Mouse (Mus musculus) kidney, postnatal 0 days (tissue): ENCODE measurements at regions not wholly inside any gene's neighbourhood (a gene's known extent, or its start where the extent isn't known, plus 50 kb on each side); places are given as distances from the start of the nearest gene placed in this dataset.
A peak's percentile ranks its signal among the peaks of the same experiment; 100 is the strongest.

Source experiments
- ATAC-seq: fragments of 200-750 bp; cut with Nextera tagmentation; replicated peaks from 2 replicates; pipeline ENCODE4 v1.8.0; 2017; ENCODE audit warnings: low read depth, moderate number of reproducible peaks, moderate TSS enrichment, moderate library complexity; ENCODE audit not compliant: low FRiP score
- DNase-seq: peaks from one replicate; pipeline ENCODE4 v3.0.0-alpha.2; 2016; ENCODE audit warnings: low spot score
- H3K27ac ChIP-seq: fragments of 300-500 bp; sonication (generic); 2 replicates; pipeline ENCODE4 v1.5.1; 2014; ENCODE audit warnings: mild to moderate bottlenecking
- H3K27me3 ChIP-seq: fragments of 300-500 bp; sonication (generic); 2 replicates; pipeline ENCODE4 v1.6.1; 2014; ENCODE audit warnings: low read length, mixed read lengths; ENCODE audit not compliant: insufficient read depth
- H3K36me3 ChIP-seq: fragments of 300-500 bp; sonication (generic); 2 replicates; pipeline ENCODE4 v1.6.1; 2014; ENCODE audit warnings: low read length, mixed read lengths; ENCODE audit not compliant: insufficient read depth
- H3K4me1 ChIP-seq: fragments of 300-500 bp; sonication (generic); replicated peaks from 2 replicates; pipeline ENCODE4 v1.6.1; 2014; ENCODE audit warnings: antibody characterized with exemption, low read length, mixed read lengths; ENCODE audit not compliant: insufficient read depth
- H3K4me2 ChIP-seq: fragments of 300-500 bp; sonication (generic); 2 replicates; pipeline ENCODE4 v1.6.1; 2014; ENCODE audit warnings: mild to moderate bottlenecking, low read length, moderate library complexity, mixed read lengths
- H3K4me3 ChIP-seq: fragments of 300-500 bp; sonication (generic); replicated peaks from 2 replicates; pipeline ENCODE4 v1.5.1; 2014; ENCODE audit warnings: low read depth, low read length
- H3K9ac ChIP-seq: fragments of 300-500 bp; sonication (generic); 2 replicates; pipeline ENCODE4 v1.6.1; 2014; ENCODE audit warnings: low read depth, low read length
- H3K9me3 ChIP-seq: fragments of 300-500 bp; sonication (generic); replicated peaks from 2 replicates; pipeline ENCODE4 v1.6.1; 2016; ENCODE audit warnings: low read length, inconsistent platforms, mixed read lengths
- CTCF ChIP-seq: IDR thresholded peaks from 2 replicates; pipeline ENCODE4 v1.5.1; 2016; ENCODE audit warnings: antibody characterized with exemption, low read depth, mild to moderate bottlenecking, moderate library complexity
- WGBS: fragments of 180-500 bp; shearing (Covaris S2); extraction: QIAGEN DNeasy Blood & Tissue Kit; methylation state at CpG from one replicate; pipeline ENCODE4 v1.1.7; 2014; 5-methylcytosine and 5-hydroxymethylcytosine counted together

DNA sequence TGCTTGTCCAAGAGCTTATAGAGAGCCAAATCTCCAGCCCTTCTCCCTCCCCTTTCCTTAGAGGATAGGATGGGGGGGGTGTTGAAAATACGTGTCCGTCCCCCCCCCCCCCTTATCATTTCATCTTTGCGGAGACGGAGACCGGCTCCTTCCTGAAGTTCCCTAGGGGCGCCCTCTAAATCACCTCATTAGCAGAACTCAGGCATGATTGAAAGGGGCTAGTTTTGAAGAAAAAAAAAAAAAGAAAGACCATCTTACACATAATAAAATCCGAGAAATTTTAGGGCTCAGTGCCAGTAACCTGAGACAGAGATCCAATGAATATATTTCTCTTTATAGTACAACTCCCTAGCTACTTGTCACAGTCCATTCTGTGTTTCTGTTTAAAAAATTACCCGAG is 127.3 kb upstream of the Ptbp2 start:
- H3K4me3 ChIP-seq, result no peak overlapping the region
- no peaks in the 10 kb centered on the region for H3K27me3 ChIP-seq
- 23% methylated on average over 6 of the region's 8 CpGs for WGBS
- H3K27ac ChIP-seq, result no peak overlapping the region
- H3K4me1 ChIP-seq, result no peaks in the 10 kb centered on the region
- peak; percentile 19 for DNase-seq
- H3K9me3 ChIP-seq, result no peaks in the 10 kb centered on the region
- no peak for ATAC-seq
- H3K36me3 ChIP-seq, result no peaks in the 10 kb centered on the region
- no peak overlapping the region for H3K4me2 ChIP-seq
- no peak overlapping the region for H3K9ac ChIP-seq
- no peak for TF ChIP-seq CTCF

DNA sequence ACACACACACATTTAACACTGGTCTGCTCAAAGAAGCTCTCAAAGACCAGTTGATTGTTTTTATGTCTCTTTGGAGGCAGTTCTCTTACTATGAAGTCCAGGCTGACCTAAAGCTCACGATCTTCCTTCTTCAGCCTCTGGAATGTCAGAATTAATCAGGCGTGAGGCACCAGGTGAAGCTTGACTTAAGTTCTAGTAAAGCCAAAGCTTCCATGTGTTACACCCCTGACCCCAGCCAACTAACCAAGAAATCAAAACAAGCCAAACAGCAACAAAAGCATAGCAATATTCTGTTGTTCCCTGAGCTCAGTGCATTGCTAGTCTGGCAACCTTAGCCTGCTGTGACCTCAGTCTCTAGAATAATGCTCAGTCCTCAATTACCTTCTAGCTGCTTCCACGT is 120.0 kb upstream of the Ptbp2 start:
- H3K9ac ChIP-seq, result no peak overlapping the region
- no peak overlapping the region for H3K4me3 ChIP-seq
- H3K4me2 ChIP-seq, result no peak overlapping the region
- DNase-seq (peak; percentile 13), ATAC-seq (no peak)
- H3K27me3 ChIP-seq, result no peaks in the 10 kb centered on the region
- H3K9me3 ChIP-seq, result no peaks in the 10 kb centered on the region
- no peak for TF ChIP-seq CTCF
- H3K36me3 ChIP-seq, result no peaks in the 10 kb centered on the region
- H3K4me1 ChIP-seq, result no peaks in the 10 kb centered on the region
- H3K27ac ChIP-seq, result no peak overlapping the region
- WGBS, result 22% methylated on average over 3 of the region's 3 CpGs

DNA sequence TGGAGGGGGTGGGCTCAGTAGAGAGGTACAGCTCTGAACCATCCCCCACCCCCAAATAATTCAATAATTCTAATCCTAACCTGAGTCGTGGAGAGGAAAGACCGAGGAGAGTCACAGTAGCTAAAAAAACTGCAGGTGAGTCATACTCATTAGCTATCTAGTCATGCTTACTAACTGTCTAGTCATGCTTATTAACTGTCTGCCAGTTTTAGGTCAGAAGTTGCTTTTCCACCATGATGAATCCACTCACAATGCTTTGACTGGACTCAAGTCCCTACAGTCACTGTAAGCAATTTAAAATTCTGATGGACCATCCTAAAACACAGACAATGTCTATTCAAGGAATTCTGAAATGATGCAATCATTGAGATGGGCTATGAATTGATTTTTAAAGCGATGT is 110.9 kb upstream of the Ptbp2 start:
- TF ChIP-seq CTCF, result no peak
- 88% methylated on average over 3 of the region's 3 CpGs for WGBS
- Histone ChIP-seq H3K27ac (no peak overlapping the region), H3K4me2 (no peak overlapping the region), H3K9ac (no peak overlapping the region), H3K9me3 (no peaks in the 10 kb centered on the region), H3K4me1 (0 out of 2 replicates have a peak, but pooled peaks cover 7% of the 10 kb centered on the region), H3K36me3 (no peaks in the 10 kb centered on the region), H3K27me3 (no peaks in the 10 kb centered on the region), H3K4me3 (no peak overlapping the region)
- ATAC-seq (no peak), DNase-seq (no peak)

DNA sequence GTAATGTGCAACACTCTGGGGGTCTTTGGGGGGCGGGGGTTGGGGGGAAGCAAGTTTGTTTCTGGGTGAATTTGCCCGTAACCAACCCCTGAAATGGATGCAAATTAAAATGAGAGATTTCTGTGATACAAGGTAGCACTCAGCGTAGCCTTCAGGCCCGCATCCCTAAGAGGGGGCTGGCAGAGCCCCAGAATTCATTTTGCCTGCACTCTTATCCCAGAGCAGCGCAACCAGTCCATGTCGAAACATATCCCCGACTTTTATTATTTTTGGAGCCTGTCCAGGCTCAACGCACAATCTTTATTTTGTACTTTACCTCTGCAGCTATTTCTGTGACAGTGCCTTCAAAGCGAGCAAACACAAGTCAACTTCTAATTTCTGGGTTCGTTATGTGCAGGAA is 109.8 kb upstream of the Ptbp2 start:
- ATAC-seq (no peak), DNase-seq (peak; percentile 11)
- H3K4me3 ChIP-seq, result no peak overlapping the region; the same call in 1 of the 2 replicates
- WGBS, result 30% methylated on average over 10 of the region's 10 CpGs
- no peaks in the 10 kb centered on the region for H3K36me3 ChIP-seq
- no peak for TF ChIP-seq CTCF
- no peaks in the 10 kb centered on the region for H3K9me3 ChIP-seq
- H3K27me3 ChIP-seq, result no peaks in the 10 kb centered on the region
- 0 out of 2 replicates have a peak, but pooled peaks cover 7% of the 10 kb centered on the region for H3K4me1 ChIP-seq
- no peak overlapping the region for H3K9ac ChIP-seq
- H3K27ac ChIP-seq, result no peak overlapping the region
- peak overlapping the region; percentile 47 for H3K4me2 ChIP-seq

DNA sequence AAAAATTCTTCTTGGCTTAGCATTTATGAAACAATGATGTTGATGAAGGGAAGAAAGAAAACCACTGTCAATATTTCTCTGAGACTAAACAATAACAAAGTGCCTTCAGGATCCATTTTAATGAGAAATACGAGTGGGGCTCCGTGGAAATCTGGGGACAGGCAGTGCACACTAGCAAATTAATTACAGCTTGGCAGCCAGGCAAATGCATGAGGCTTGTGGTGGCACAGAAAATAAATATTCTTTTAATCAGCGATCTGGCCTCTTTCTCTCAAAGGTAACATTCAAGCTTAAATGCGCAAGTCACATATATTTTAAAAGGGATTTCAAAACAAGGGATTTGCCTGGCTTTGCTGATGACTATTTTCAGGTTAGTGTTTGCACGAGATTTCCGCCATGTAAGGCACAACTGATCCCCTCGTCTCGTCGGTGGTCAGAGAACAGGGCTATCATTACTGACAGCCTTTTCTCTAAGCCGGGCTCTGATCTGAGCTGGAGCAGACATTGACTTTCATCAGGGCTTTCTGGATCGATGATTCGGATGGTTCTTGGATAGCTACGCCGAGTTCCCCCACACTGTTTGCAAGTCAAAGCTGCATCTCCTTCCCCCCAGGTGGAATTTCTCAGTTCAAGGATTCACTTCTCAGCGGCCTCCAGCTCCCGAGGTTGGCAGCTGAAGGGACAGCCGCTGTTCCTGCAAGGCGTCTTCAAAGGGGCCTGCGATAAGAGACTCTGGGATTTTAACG is 109.1 kb upstream of the Ptbp2 start:
- Histone ChIP-seq H3K4me1 (0 out of 2 replicates have a peak, but pooled peaks cover 7% of the 10 kb centered on the region), H3K4me2 (peak overlapping the region; percentile 47), H3K9ac (no peak overlapping the region), H3K36me3 (no peaks in the 10 kb centered on the region), H3K27ac (no peak overlapping the region), H3K27me3 (no peaks in the 10 kb centered on the region), H3K4me3 (peak overlapping the region; percentile 15; the same call in 1 of the 2 replicates), H3K9me3 (no peaks in the 10 kb centered on the region)
- peak; percentile 4 for DNase-seq
- WGBS, result 14% methylated on average over 20 of the region's 20 CpGs
- no peak for ATAC-seq
- TF ChIP-seq CTCF, result no peak

DNA sequence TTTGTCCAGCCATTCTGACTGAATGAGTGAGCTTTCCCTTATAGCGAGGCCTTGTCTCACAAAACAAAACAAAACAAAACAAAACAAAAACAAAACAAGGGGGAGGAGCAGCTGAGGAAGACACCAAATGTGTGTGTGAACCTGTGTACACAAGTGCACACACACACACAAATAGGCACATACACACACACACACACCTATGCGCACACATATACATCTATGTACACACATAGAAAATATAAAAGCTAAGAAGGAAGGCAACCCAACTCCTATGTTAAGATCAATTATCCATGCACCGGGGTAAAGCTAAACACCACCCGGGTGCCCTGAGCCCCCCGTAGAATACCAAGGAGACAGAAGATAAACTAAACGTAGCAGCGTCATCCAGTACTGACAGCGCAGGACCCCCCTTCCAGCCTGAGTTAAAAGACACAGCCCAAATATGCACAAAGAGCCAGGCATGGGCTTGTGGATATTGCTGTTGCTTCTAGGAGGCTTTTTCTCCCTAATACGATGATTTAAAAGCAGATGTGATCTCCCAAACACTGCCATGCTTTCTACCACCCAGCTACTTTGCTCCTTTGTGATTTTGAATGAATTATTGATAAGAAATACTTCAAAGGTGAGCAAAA is 108.4 kb upstream of the Ptbp2 start:
- no peak overlapping the region for H3K4me3 ChIP-seq
- ATAC-seq (no peak), DNase-seq (no peak)
- H3K9me3 ChIP-seq, result no peaks in the 10 kb centered on the region
- no peak overlapping the region for H3K9ac ChIP-seq
- H3K36me3 ChIP-seq, result no peaks in the 10 kb centered on the region
- no peak for TF ChIP-seq CTCF
- 83% methylated on average over 9 of the region's 9 CpGs for WGBS
- 0 out of 2 replicates have a peak, but pooled peaks cover 7% of the 10 kb centered on the region for H3K4me1 ChIP-seq
- H3K27me3 ChIP-seq, result no peaks in the 10 kb centered on the region
- H3K4me2 ChIP-seq, result no peak overlapping the region
- no peak overlapping the region for H3K27ac ChIP-seq
